Mouse (Mus musculus): ENCODE measurements around the gene Zfp276.
"Not testable (repeated sequence)": the region's sequence is repeated elsewhere in the genome, so short reads cannot be mapped to it uniquely, and the experiment has no call there.

Gene Zfp276

GRCm38 (mm10) chr8:123254099-123254885 is at the start of gene Zfp276, which contains the start of gene Vps9d1:
Gene Zfp276, plus strand, starts transcription at chr8:123254195.
Gene Vps9d1, minus strand, starts transcription at chr8:123254348.
- DNase-seq (ENCODE audit: low spot score): peak; percentile 84

- no peak for DNase-seq (ENCODE audit: low spot score)
Observed at GRCm38 (mm10) chr8:123211876-123212275, 42.1 kb upstream of the Zfp276 start.

GRCm38 (mm10) chr8:123212321-123213117 is 41.5 kb upstream of the Zfp276 start, which contains the start of the genes Chmp1a and Spata33:
Gene Chmp1a, minus strand, starts transcription at chr8:123212763.
Gene Spata33, plus strand, starts transcription at chr8:123212832.
- peak; percentile 84 for DNase-seq (ENCODE audit: low spot score)

GRCm38 (mm10) chr8:123213118-123213772 is 40.8 kb upstream of the Zfp276 start:
- no peak for DNase-seq (ENCODE audit: low spot score)

- DNase-seq (ENCODE audit: low spot score): no peak
Observed at GRCm38 (mm10) chr8:123215430-123215829, 38.6 kb upstream of the Zfp276 start.

- no peak for DNase-seq (ENCODE audit: low spot score)
Observed at GRCm38 (mm10) chr8:123220917-123221316, 33.1 kb upstream of the Zfp276 start.

- DNase-seq (ENCODE audit: low spot score): peak; percentile 96
Observed at GRCm38 (mm10) chr8:123224278-123225266, 29.4 kb upstream of the Zfp276 start, which contains the start of gene Cdk10. Gene Cdk10, plus strand, starts transcription at chr8:123224842.

- DNase-seq (ENCODE audit: low spot score): no peak
Observed at GRCm38 (mm10) chr8:123228416-123228815, 25.6 kb upstream of the Zfp276 start.

- not testable (repeated sequence) for DNase-seq (ENCODE audit: low spot score)
Observed at GRCm38 (mm10) chr8:123230326-123230725, 23.7 kb upstream of the Zfp276 start.

- DNase-seq (ENCODE audit: low spot score): no peak
Observed at GRCm38 (mm10) chr8:123231742-123232141, 22.3 kb upstream of the Zfp276 start.

- no peak for DNase-seq (ENCODE audit: low spot score)
Observed at GRCm38 (mm10) chr8:123232553-123232952, 21.4 kb upstream of the Zfp276 start.

GRCm38 (mm10) chr8:123233300-123233699 is 20.7 kb upstream of the Zfp276 start:
- no peak for DNase-seq (ENCODE audit: low spot score)

GRCm38 (mm10) chr8:123233760-123234159 is 20.2 kb upstream of the Zfp276 start:
- DNase-seq (ENCODE audit: low spot score): no peak

GRCm38 (mm10) chr8:123234918-123235519 is 19.0 kb upstream of the Zfp276 start:
- no peak for DNase-seq (ENCODE audit: low spot score)

GRCm38 (mm10) chr8:123235520-123236497 is 18.2 kb upstream of the Zfp276 start, which contains the start of gene Spata2l:
Gene Spata2l, minus strand, starts transcription at chr8:123236233.
- DNase-seq (ENCODE audit: low spot score): peak; percentile 80

- DNase-seq (ENCODE audit: low spot score): no peak
Observed at GRCm38 (mm10) chr8:123239398-123239797, 14.6 kb upstream of the Zfp276 start.

- no peak for DNase-seq (ENCODE audit: low spot score)
Observed at GRCm38 (mm10) chr8:123242107-123242923, 11.7 kb upstream of the Zfp276 start.

- no peak for DNase-seq (ENCODE audit: low spot score)
Observed at GRCm38 (mm10) chr8:123243053-123243452, 10.9 kb upstream of the Zfp276 start.
